Mouse (Mus musculus) hindbrain, embryonic 15.5 days (tissue): ENCODE data around the gene Ptrh2. TPM values are rescaled to one million over a fixed set of nuclear protein-coding genes. Genes with fewer than 3 reads are reported as not detected.
"Not testable (repeated sequence)": the region's sequence is repeated elsewhere in the genome, so short reads cannot be mapped to it uniquely, and the experiment has no call there.

Experiments used
- ATAC-seq: fragments of 200-750 bp; cut with Nextera tagmentation; 2 replicates; pipeline ENCODE4 v1.8.0; 2017; ENCODE audit warnings: low read depth, moderate number of reproducible peaks, moderate TSS enrichment; ENCODE audit not compliant: low FRiP score
- H3K27ac ChIP-seq: fragments of 300-500 bp; sonication (generic); replicated peaks from 2 replicates; pipeline ENCODE4 v1.5.1; 2015; ENCODE audit warnings: mild to moderate bottlenecking, inconsistent platforms
- H3K27me3 ChIP-seq: fragments of 300-500 bp; sonication (generic); 2 replicates; pipeline ENCODE4 v1.6.1; 2015; ENCODE audit warnings: control low read depth, inconsistent platforms
- H3K36me3 ChIP-seq: fragments of 300-500 bp; sonication (generic); 2 replicates; pipeline ENCODE4 v1.6.1; 2015; ENCODE audit warnings: control low read depth, inconsistent platforms
- H3K4me1 ChIP-seq: fragments of 300-500 bp; sonication (generic); replicated peaks from 2 replicates; pipeline ENCODE4 v1.6.1; 2015; ENCODE audit warnings: control low read depth, inconsistent platforms
- H3K4me2 ChIP-seq: fragments of 300-500 bp; sonication (generic); 2 replicates; pipeline ENCODE4 v1.6.1; 2015; ENCODE audit warnings: moderate library complexity, mild to moderate bottlenecking, inconsistent platforms
- H3K4me3 ChIP-seq: fragments of 300-500 bp; sonication (generic); 2 replicates; pipeline ENCODE4 v1.5.1; 2015; ENCODE audit warnings: mild to moderate bottlenecking, inconsistent platforms
- H3K9ac ChIP-seq: fragments of 300-500 bp; sonication (generic); 2 replicates; pipeline ENCODE4 v1.6.1; 2015; ENCODE audit warnings: inconsistent platforms
- H3K9me3 ChIP-seq: fragments of 300-500 bp; sonication (generic); 2 replicates; pipeline ENCODE4 v1.6.1; 2016; ENCODE audit warnings: control low read depth, inconsistent platforms
- whole genome bisulfite sequencing: fragments of 180-500 bp; shearing (Covaris S2); methylation state at CpG from one replicate; pipeline ENCODE4 v1.1.7; 2015; 5-methylcytosine and 5-hydroxymethylcytosine counted together
- polyA plus RNA-seq: library from polyadenylated mRNA; unstranded; fragments of >200 nt; fragmentation: Nextera tagmentation; extraction: Ambion mirVana; gene quantifications from 2 replicates; pipeline ENCODE4 v1.2.1, GENCODE M21; 2015

The Ptrh2 gene
- polyA plus RNA-seq, 1 experiment from 2014 or later: 29.9 TPM

- ATAC-seq, H3K4me1 ChIP-seq: not testable (repeated sequence)
These were observed 54.5 kb downstream of the Ptrh2 start for GRCm38 (mm10) chr11:86738308-86738707.

GRCm38 (mm10) chr11:86738956-86739355 lies 55.2 kb downstream of the Ptrh2 start:
- 96% methylated on average over 1 of the region's 1 CpGs for WGBS
- Histone ChIP-seq H3K4me1 (0 out of 2 replicates have a peak, but pooled peaks cover 1% of the 10 kb centered on the region), H3K36me3 (peaks cover 3% of the 10 kb centered on the region; the same call in 1 of the 2 replicates), H3K4me3 (no peak overlapping the region), H3K9me3 (no peaks in the 10 kb centered on the region), H3K9ac (no peak overlapping the region), H3K27ac (no peak overlapping the region), H3K27me3 (no peaks in the 10 kb centered on the region), H3K4me2 (no peak overlapping the region)
- ATAC-seq: no peak

More at GRCm38 (mm10) chr11:86738308-86738707, 54.5 kb downstream of the Ptrh2 start:
- WGBS: 93% methylated on average over 1 of the region's 1 CpGs
- not testable (repeated sequence) for H3K4me2 ChIP-seq, H3K9ac ChIP-seq, H3K27ac ChIP-seq, H3K9me3 ChIP-seq, H3K36me3 ChIP-seq, H3K27me3 ChIP-seq, H3K4me3 ChIP-seq

- Histone ChIP-seq H3K9ac (no peak overlapping the region), H3K27ac (no peak overlapping the region), H3K27me3 (no peaks in the 10 kb centered on the region), H3K36me3 (peaks cover 3% of the 10 kb centered on the region; the same call in 1 of the 2 replicates), H3K4me2 (no peak overlapping the region), H3K4me3 (no peak overlapping the region), H3K9me3 (no peaks in the 10 kb centered on the region), H3K4me1 (0 out of 2 replicates have a peak, but pooled peaks cover 3% of the 10 kb centered on the region)
- no peak for ATAC-seq
- WGBS: 95% methylated on average over 2 of the region's 2 CpGs
These were observed 55.7 kb downstream of the Ptrh2 start for GRCm38 (mm10) chr11:86739470-86739869.

GRCm38 (mm10) chr11:86741505-86741904 lies 57.7 kb downstream of the Ptrh2 start:
- ATAC-seq: no peak
- peaks cover 11% of the 10 kb centered on the region; the same call in 1 of the 2 replicates for H3K4me1 ChIP-seq
- no peak overlapping the region for H3K9ac ChIP-seq
- no peak overlapping the region for H3K27ac ChIP-seq
- H3K4me2 ChIP-seq: no peak overlapping the region
- H3K9me3 ChIP-seq: no peaks in the 10 kb centered on the region
- no peaks in the 10 kb centered on the region for H3K27me3 ChIP-seq
- H3K4me3 ChIP-seq: no peak overlapping the region
- H3K36me3 ChIP-seq: no peaks in the 10 kb centered on the region
- 93% methylated on average over 5 of the region's 5 CpGs for WGBS

Other genes with a start within 250 kb of the Ptrh2 start
- 17.8 and 17.9 TPM in 2 replicates for gene Rnft1, start 199.3 kb upstream of the Ptrh2 start, polyA plus RNA-seq
- gene Rps6kb1, start 139.2 kb upstream of the Ptrh2 start, polyA plus RNA-seq: 49.5 and 49.8 TPM in 2 replicates
- 6.4 and 7.8 TPM in 2 replicates for gene Tubd1, start 139.0 kb upstream of the Ptrh2 start, polyA plus RNA-seq
- 114 and 120 TPM in 2 replicates for gene Vmp1, start 149 bp upstream of the Ptrh2 start, polyA plus RNA-seq
- 156 and 164 TPM in 2 replicates for gene Cltc, start 73.6 kb downstream of the Ptrh2 start, polyA plus RNA-seq
- gene Dhx40, start 123.8 kb downstream of the Ptrh2 start, polyA plus RNA-seq: 17.6 and 19.8 TPM in 2 replicates